Mouse (Mus musculus) heart, adult 2 months (tissue): ENCODE measurements around the gene Sept9. TPM values are rescaled to one million over a fixed set of nuclear protein-coding genes. Genes with fewer than 3 reads are reported as not detected.

Experiments
- DNase-seq, 2 experiments: peaks; one replicate each; pipeline ENCODE4 v3.0.0; 2021
- H3K27ac ChIP-seq: fragments of 200-600 bp; 2 replicates; pipeline ENCODE4 v1.8.1; 2022
- H3K27me3 ChIP-seq: fragments of 200-500 bp; 2 replicates; pipeline ENCODE4 v1.6.1; 2012; ENCODE audit warnings: mild to moderate bottlenecking, low read length, inconsistent platforms, mixed read lengths; ENCODE audit not compliant: control insufficient read depth, insufficient read depth
- H3K36me3 ChIP-seq: fragments of 200-500 bp; 2 replicates; pipeline ENCODE4 v1.6.1; 2012; ENCODE audit warnings: low read length, inconsistent platforms; ENCODE audit not compliant: control insufficient read depth, insufficient read depth
- H3K4me1 ChIP-seq: fragments of 200-500 bp; 2 replicates; pipeline ENCODE4 v1.6.1; 2011; ENCODE audit warnings: low read length; ENCODE audit not compliant: control insufficient read depth, insufficient read depth
- H3K4me3 ChIP-seq: fragments of 200-600 bp; 2 replicates; pipeline ENCODE4 v1.8.1; 2022
- H3K79me2 ChIP-seq: fragments of 200-500 bp; replicated peaks from 2 replicates; pipeline ENCODE4 v1.6.1; 2012; ENCODE audit warnings: mild to moderate bottlenecking, inconsistent platforms, low read length, moderate library complexity, mixed read lengths; ENCODE audit not compliant: control insufficient read depth, insufficient read depth
- H3K9ac ChIP-seq: fragments of 200-500 bp; 2 replicates; pipeline ENCODE4 v1.6.1; 2012; ENCODE audit warnings: low read depth, mild to moderate bottlenecking, control low read depth, inconsistent platforms, low read length, mixed read lengths
- CTCF ChIP-seq: fragments of 200-600 bp; IDR thresholded peaks from 2 replicates; pipeline ENCODE4 v1.8.1; 2022; ENCODE audit warnings: antibody characterized with exemption, mild to moderate bottlenecking, moderate library complexity
- EP300 ChIP-seq: fragments of 200-500 bp; IDR thresholded peaks from 2 replicates; pipeline ENCODE4 v1.6.1; 2011; ENCODE audit warnings: low read depth, low read length, control low read depth; ENCODE audit not compliant: insufficient read depth
- POLR2A ChIP-seq: fragments of 200-500 bp; IDR thresholded peaks from 2 replicates; pipeline ENCODE4 v1.6.1; 2011; ENCODE audit warnings: mild to moderate bottlenecking, low read depth, low read length, control low read depth; ENCODE audit not compliant: insufficient read depth
- WGBS: fragments of 180-500 bp; shearing (Covaris S2); methylation state at CpG from one replicate; pipeline ENCODE4 v1.1.7; 2018; 5-methylcytosine and 5-hydroxymethylcytosine counted together
- intact Hi-C: fragments of 180-260 bp; cut with DNase I; formaldehyde crosslinking; loops from one replicate; pipeline ENCODE4 v1.15.1; 2025
- polyA plus RNA-seq: library from polyadenylated mRNA; depleted of rRNA; stranded (reverse); fragments of >200 nt; gene quantifications from 2 replicates; pipeline ENCODE4 v1.2.3, GENCODE M21; 2012; rRNA removed
- total RNA-seq, 2 experiments: library from RNA; stranded (reverse); gene quantifications; 2 replicates each; pipeline ENCODE4 v1.2.3; 2021

Sept9 gene
- total and polyA plus RNA-seq, 3 experiments, result 15.9 to 31.9 (median 28.2) TPM

DNA sequence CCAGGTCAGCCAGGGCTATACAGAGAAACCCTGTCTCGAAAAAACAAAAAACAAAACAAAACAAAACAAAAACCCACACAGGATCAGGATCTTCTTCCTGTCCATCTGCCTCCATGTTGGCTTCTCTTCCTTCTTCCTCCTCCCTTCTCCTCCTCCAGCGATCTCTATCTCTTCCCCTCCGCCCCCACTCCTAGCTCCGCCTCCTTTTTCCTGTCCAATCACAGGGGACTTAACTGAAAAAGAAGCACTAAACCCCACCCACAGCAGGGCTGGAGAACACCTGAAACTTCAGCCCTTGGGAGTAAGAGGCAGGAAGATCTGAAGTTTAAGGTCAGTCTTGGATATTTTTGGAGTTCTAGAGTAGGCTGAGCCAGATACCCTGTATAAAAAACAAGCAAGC, 212.2 kb downstream of the Sept9 start:
- Histone ChIP-seq H3K4me3 (no peak overlapping the region), H3K36me3 (no peaks in the 10 kb centered on the region), H3K79me2 (no peaks in the 10 kb centered on the region), H3K4me1 (peaks cover 5% of the 10 kb centered on the region), H3K27me3 (peaks cover 2% of the 10 kb centered on the region; the same call in 1 of the 2 replicates), H3K9ac (no peak overlapping the region), H3K27ac (no peak overlapping the region)
- intact Hi-C loops, result no loop called here
- 67% methylated on average over 4 of the region's 4 CpGs for WGBS
- DNase-seq, result no peak
- TF ChIP-seq CTCF (no peak), EP300 (no peak), POLR2A (no peak)

Other genes starting within 250 kb of the Sept9 start
- gene Sec14l1, start 84.5 kb upstream of the Sept9 start, total RNA-seq, result 10 to 100 TPM; 65.4 to 89.5 TPM
- 71.5 and 83.9 TPM in 2 replicates for gene Sec14l1, start 84.5 kb upstream of the Sept9 start, polyA plus RNA-seq